Mouse (Mus musculus): Measurements from ENCODE around the gene Jak1. TPM values are rescaled to one million over a fixed set of nuclear protein-coding genes. Genes with fewer than 3 reads are reported as not detected.
A peak's percentile ranks its signal among the peaks of the same experiment; 100 is the strongest.

Gene Jak1
- polyA plus RNA-seq, 1 experiment, result 127 TPM

DNA sequence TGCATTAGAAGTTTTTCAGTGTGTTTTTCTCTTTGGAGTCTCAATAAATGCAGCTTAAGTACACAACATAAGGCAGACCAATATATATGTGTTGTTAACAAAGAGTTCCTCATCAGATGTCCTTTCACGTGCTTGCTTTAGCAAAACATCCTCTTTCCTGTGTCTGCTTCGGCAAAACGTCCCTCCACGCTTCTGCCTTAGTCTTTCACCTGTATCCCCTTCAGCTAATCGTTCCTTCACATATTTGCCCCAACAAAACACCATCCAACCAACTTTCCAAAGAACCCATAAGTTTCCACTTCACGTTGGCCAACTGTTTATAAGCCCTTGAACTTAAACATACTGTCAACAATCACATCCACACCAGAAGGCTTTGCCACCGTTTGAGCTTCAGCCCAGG is 31.8 kb upstream of the Jak1 start:
- Histone ChIP-seq H3K4me1 (ENCODE audit: control insufficient read depth, insufficient read depth, low read length) (peaks cover 52% of the 10 kb centered on the region), H3K27ac (ENCODE audit: insufficient read depth, low read depth, low read length) (peak overlapping the region; percentile 48), H3K4me3 (ENCODE audit: insufficient read depth, low read length) (no peak overlapping the region)
- TF ChIP-seq CTCF (IDR thresholded peaks at IDR 0.05; ENCODE audit: low read depth, low read length) (no peak), POLR2A (IDR thresholded peaks at IDR 0.05; ENCODE audit: borderline replicate concordance, low read depth, low read length) (no peak)

DNA sequence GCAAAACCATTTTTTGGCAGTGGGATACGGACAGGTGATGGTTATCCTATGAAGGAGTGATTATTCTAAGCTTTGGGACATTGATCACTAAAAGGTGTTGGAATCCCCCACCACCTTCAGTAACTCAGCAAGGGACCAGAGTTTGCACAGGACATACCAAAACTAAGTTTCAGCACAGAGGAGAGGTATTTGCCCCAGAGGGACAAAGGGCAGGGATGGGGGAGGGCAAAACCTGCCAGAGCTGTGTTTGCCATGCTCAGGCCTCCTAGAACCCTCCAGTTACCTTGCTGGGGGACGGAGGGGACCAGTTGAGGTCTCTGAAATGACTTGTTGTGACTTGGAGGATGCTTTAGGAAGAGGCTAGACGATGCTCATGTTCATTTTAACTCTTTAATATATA is 30.7 kb upstream of the Jak1 start:
- TF ChIP-seq CTCF (IDR thresholded peaks at IDR 0.05; ENCODE audit: low read depth, low read length), result no peak
- TF ChIP-seq POLR2A (IDR thresholded peaks at IDR 0.05; ENCODE audit: borderline replicate concordance, low read depth, low read length), result no peak
- H3K27ac ChIP-seq (ENCODE audit: insufficient read depth, low read depth, low read length), result no peak overlapping the region
- H3K4me1 ChIP-seq (ENCODE audit: control insufficient read depth, insufficient read depth, low read length), result peaks cover 51% of the 10 kb centered on the region
- H3K4me3 ChIP-seq (ENCODE audit: insufficient read depth, low read length), result no peak overlapping the region

- Histone ChIP-seq H3K4me3 (ENCODE audit: insufficient read depth, low read length) (peak overlapping the region; percentile 66), H3K4me1 (ENCODE audit: control insufficient read depth, insufficient read depth, low read length) (peaks cover 45% of the 10 kb centered on the region), H3K27ac (ENCODE audit: insufficient read depth, low read depth, low read length) (peak overlapping the region; percentile 100)
- no peak for TF ChIP-seq POLR2A (IDR thresholded peaks at IDR 0.05; ENCODE audit: borderline replicate concordance, low read depth, low read length)
- no peak for TF ChIP-seq CTCF (IDR thresholded peaks at IDR 0.05; ENCODE audit: low read depth, low read length)
These were observed 28.6 kb upstream of the Jak1 start for GRCm38 (mm10) chr4:101293661-101294060.

- TF ChIP-seq POLR2A (IDR thresholded peaks at IDR 0.05; ENCODE audit: borderline replicate concordance, low read depth, low read length) (no peak; the same call in 1 of the 2 replicates), CTCF (IDR thresholded peaks at IDR 0.05; ENCODE audit: low read depth, low read length) (no peak)
- Histone ChIP-seq H3K4me1 (ENCODE audit: control insufficient read depth, insufficient read depth, low read length) (peaks cover 39% of the 10 kb centered on the region), H3K4me3 (ENCODE audit: insufficient read depth, low read length) (peak overlapping the region; percentile 66), H3K27ac (ENCODE audit: insufficient read depth, low read depth, low read length) (peak overlapping the region; percentile 100)
These were observed 27.9 kb upstream of the Jak1 start for GRCm38 (mm10) chr4:101292736-101293541.

- H3K4me3 ChIP-seq (ENCODE audit: insufficient read depth, low read length), result peak overlapping the region; percentile 66
- H3K4me1 ChIP-seq (ENCODE audit: control insufficient read depth, insufficient read depth, low read length), result peaks cover 34% of the 10 kb centered on the region
- TF ChIP-seq POLR2A (IDR thresholded peaks at IDR 0.05; ENCODE audit: borderline replicate concordance, low read depth, low read length), result peak; percentile 47; the same call in 1 of the 2 replicates
- TF ChIP-seq CTCF (IDR thresholded peaks at IDR 0.05; ENCODE audit: low read depth, low read length), result no peak
- H3K27ac ChIP-seq (ENCODE audit: insufficient read depth, low read depth, low read length), result peak overlapping the region; percentile 100
These were observed 27.1 kb upstream of the Jak1 start for GRCm38 (mm10) chr4:101292028-101292735.

GRCm38 (mm10) chr4:101288292-101288691 is 23.2 kb upstream of the Jak1 start:
- Histone ChIP-seq H3K4me1 (ENCODE audit: control insufficient read depth, insufficient read depth, low read length) (peaks cover 20% of the 10 kb centered on the region), H3K4me3 (ENCODE audit: insufficient read depth, low read length) (no peak overlapping the region), H3K27ac (ENCODE audit: insufficient read depth, low read depth, low read length) (no peak overlapping the region)
- TF ChIP-seq CTCF (IDR thresholded peaks at IDR 0.05; ENCODE audit: low read depth, low read length) (no peak), POLR2A (IDR thresholded peaks at IDR 0.05; ENCODE audit: borderline replicate concordance, low read depth, low read length) (no peak)

GRCm38 (mm10) chr4:101286562-101286961 is 21.5 kb upstream of the Jak1 start:
- TF ChIP-seq CTCF (IDR thresholded peaks at IDR 0.05; ENCODE audit: low read depth, low read length), result no peak
- TF ChIP-seq POLR2A (IDR thresholded peaks at IDR 0.05; ENCODE audit: borderline replicate concordance, low read depth, low read length), result no peak
- Histone ChIP-seq H3K4me3 (ENCODE audit: insufficient read depth, low read length) (no peak overlapping the region), H3K27ac (ENCODE audit: insufficient read depth, low read depth, low read length) (no peak overlapping the region), H3K4me1 (ENCODE audit: control insufficient read depth, insufficient read depth, low read length) (peaks cover 21% of the 10 kb centered on the region)

- no peak overlapping the region for H3K27ac ChIP-seq (ENCODE audit: insufficient read depth, low read depth, low read length)
- no peak overlapping the region for H3K4me3 ChIP-seq (ENCODE audit: insufficient read depth, low read length)
- H3K4me1 ChIP-seq (ENCODE audit: control insufficient read depth, insufficient read depth, low read length), result peaks cover 17% of the 10 kb centered on the region
- TF ChIP-seq CTCF (IDR thresholded peaks at IDR 0.05; ENCODE audit: low read depth, low read length) (no peak), POLR2A (IDR thresholded peaks at IDR 0.05; ENCODE audit: borderline replicate concordance, low read depth, low read length) (no peak)
These were observed 20.9 kb upstream of the Jak1 start for GRCm38 (mm10) chr4:101285906-101286432.

- Histone ChIP-seq H3K4me3 (ENCODE audit: insufficient read depth, low read length) (no peak overlapping the region), H3K4me1 (ENCODE audit: control insufficient read depth, insufficient read depth, low read length) (peaks cover 17% of the 10 kb centered on the region), H3K27ac (ENCODE audit: insufficient read depth, low read depth, low read length) (peak overlapping the region; percentile 22)
- TF ChIP-seq CTCF (IDR thresholded peaks at IDR 0.05; ENCODE audit: low read depth, low read length), result no peak
- TF ChIP-seq POLR2A (IDR thresholded peaks at IDR 0.05; ENCODE audit: borderline replicate concordance, low read depth, low read length), result no peak
These were observed 18.9 kb upstream of the Jak1 start for GRCm38 (mm10) chr4:101283938-101284337.

GRCm38 (mm10) chr4:101282237-101282636 is 17.2 kb upstream of the Jak1 start:
- Histone ChIP-seq H3K4me1 (ENCODE audit: control insufficient read depth, insufficient read depth, low read length) (peaks cover 17% of the 10 kb centered on the region), H3K4me3 (ENCODE audit: insufficient read depth, low read length) (no peak overlapping the region), H3K27ac (ENCODE audit: insufficient read depth, low read depth, low read length) (no peak overlapping the region)
- TF ChIP-seq CTCF (IDR thresholded peaks at IDR 0.05; ENCODE audit: low read depth, low read length) (no peak), POLR2A (IDR thresholded peaks at IDR 0.05; ENCODE audit: borderline replicate concordance, low read depth, low read length) (no peak)

Measured in bone marrow macrophage, adult 2 months (primary cell).